Mouse (Mus musculus): Measurements from ENCODE around the gene 2310061I04Rik. TPM values are rescaled to one million over a fixed set of nuclear protein-coding genes. Genes with fewer than 3 reads are reported as not detected.
A peak's percentile ranks its signal among the peaks of the same experiment; 100 is the strongest.

2310061I04Rik gene
- polyA plus RNA-seq, 1 experiment from 2014 or later: 15.6 TPM

DNA sequence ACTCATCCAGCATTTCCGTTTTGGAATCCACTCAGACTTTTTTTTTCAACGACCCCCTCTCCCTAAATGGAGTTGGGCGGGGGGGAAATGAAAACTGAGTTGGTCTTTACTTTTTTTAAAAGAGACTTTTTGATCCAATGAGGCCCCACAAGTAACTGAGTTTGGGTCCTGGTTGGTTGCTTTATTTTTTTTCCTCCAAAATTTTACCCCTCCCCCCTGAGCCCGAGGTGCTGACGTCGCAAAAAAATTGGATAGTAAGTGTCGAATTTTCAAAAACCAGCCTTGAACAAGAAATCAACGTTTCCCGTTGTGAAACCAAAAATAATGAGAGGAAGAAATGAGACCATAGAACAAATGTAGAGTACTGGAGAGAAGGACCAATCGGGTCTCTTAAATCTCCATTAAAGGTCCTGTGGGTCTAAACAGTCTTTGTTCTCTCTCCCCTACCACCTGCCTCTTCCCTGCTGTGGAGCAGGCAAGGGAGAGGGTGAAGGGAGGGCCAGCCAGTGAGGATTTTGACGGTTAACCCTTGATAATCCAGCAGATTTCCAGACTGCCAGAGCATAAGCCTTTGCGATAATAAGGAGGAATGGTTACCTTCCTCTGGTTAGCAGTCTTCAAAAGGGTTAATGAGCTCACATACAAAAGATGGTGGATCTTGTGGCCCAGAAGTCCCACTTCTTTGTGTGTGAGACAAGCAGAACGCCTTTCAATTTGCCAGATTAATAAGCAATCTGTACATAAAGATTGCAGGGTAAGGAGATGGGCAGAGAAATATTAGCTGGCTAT, 20.4 kb upstream of the 2310061I04Rik start:
- Histone ChIP-seq H3K4me3 (ENCODE audit: low read depth, low read length) (peak overlapping the region; percentile 63), H3K9ac (replicated peaks) (peak overlapping the region; percentile 94), H3K27me3 (ENCODE audit: insufficient read depth, low read length) (no peaks in the 10 kb centered on the region), H3K9me3 (ENCODE audit: low read length) (no peaks in the 10 kb centered on the region), H3K4me2 (ENCODE audit: low read depth, low read length) (peak overlapping the region; percentile 76), H3K27ac (ENCODE audit: low read depth) (peak overlapping the region; percentile 100), H3K36me3 (replicated peaks; ENCODE audit: insufficient read depth, low read length) (peaks cover 28% of the 10 kb centered on the region), H3K4me1 (ENCODE audit: insufficient read depth) (peaks cover 35% of the 10 kb centered on the region)
- TF ChIP-seq CTCF (IDR thresholded peaks at IDR 0.05; ENCODE audit: low read depth): no peak
- TF ChIP-seq EP300 (IDR thresholded peaks at IDR 0.05; ENCODE audit: low read depth): no peak
- under 1% methylated on average over 13 of the region's 13 CpGs for WGBS (ENCODE audit: insufficient replicate concordance)
- no peak for ATAC-seq
- DNase-seq: peak; percentile 55

DNA sequence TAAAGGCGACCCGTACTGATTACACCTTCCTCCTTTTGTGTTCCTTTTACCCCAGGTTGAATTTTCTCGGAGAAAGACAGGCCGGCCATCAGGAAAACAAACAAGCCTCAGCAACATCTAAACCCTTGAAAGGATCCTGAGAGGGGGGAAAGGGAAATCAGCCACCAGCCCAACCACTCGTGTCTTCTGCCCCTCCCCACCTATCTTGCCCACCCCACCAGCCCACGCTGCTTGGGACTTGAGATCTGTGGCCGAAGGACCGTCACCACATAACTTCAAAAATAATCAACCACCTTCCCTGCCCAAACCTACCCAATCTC, 19.9 kb upstream of the 2310061I04Rik start:
- ATAC-seq (no peak), DNase-seq (no peak)
- Histone ChIP-seq H3K27ac (ENCODE audit: low read depth) (peak overlapping the region; percentile 100), H3K36me3 (replicated peaks; ENCODE audit: insufficient read depth, low read length) (peaks cover 30% of the 10 kb centered on the region), H3K9ac (replicated peaks) (peak overlapping the region; percentile 94), H3K27me3 (ENCODE audit: insufficient read depth, low read length) (no peaks in the 10 kb centered on the region), H3K9me3 (ENCODE audit: low read length) (no peaks in the 10 kb centered on the region), H3K4me3 (ENCODE audit: low read depth, low read length) (peak overlapping the region; percentile 63), H3K4me2 (ENCODE audit: low read depth, low read length) (peak overlapping the region; percentile 76), H3K4me1 (ENCODE audit: insufficient read depth) (peaks cover 30% of the 10 kb centered on the region)
- TF ChIP-seq CTCF (IDR thresholded peaks at IDR 0.05; ENCODE audit: low read depth): no peak
- TF ChIP-seq EP300 (IDR thresholded peaks at IDR 0.05; ENCODE audit: low read depth): no peak
- under 1% methylated on average over 8 of the region's 8 CpGs for WGBS (ENCODE audit: insufficient replicate concordance)

DNA sequence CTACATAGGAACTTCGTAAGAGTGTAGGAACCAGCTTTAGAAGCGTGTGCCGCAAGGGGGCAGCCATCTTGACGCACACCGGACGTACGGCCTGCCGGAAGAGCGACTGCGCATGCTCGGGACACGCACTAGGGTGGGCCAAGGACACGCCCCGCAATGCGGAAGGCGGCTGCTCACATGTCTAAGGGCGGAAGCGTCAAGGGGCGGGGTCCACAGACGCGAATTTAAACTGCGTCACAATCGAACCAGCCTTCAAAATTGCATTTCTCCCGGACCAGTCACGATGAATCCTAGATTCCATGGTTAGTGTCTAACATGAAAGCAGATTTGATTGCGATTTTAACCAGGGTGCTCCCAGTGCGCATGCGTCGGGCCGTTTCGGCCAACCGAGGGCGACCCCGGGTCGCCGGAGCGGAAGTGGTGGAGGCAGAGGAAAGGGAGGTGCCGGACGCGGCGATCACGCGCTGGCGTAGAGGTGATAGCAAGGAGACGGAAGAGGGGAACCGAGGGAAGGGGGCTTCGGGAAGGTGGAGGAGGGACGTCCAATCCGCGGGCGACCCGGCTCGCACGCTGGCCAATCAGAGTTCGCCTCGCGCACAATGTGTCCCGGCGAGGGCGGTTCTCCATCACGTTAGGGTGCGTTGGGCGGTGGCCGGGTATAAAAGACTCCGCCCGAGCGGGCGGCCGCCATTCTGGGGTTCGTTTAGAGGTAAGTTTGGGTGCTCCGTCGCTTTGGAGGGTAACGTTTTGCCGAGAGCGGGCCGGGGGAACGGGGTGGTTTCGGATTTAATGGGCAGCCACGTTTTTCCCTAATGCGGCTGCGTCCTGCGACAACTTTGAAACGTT, 19.3 kb upstream of the 2310061I04Rik start, which contains the start of the genes Mrps18b and Ppp1r10:
TSS of gene Mrps18b (minus strand) at position 93 of the 846 bp plus-strand sequence.
TSS of gene Ppp1r10 (plus strand) at position 138 of the 846 bp plus-strand sequence.
- H3K27ac ChIP-seq (ENCODE audit: low read depth): peak within 1 kb of the TSS; percentile 100
- peak within 1 kb of the TSS; percentile 94 for H3K9ac ChIP-seq (replicated peaks)
- peak; percentile 99 for DNase-seq
- peak; percentile 89 for ATAC-seq
- H3K4me1 ChIP-seq (ENCODE audit: insufficient read depth): peaks cover 24% of the 10 kb centered on the region
- no peaks in the 10 kb centered on the region for H3K9me3 ChIP-seq (ENCODE audit: low read length)
- H3K27me3 ChIP-seq (ENCODE audit: insufficient read depth, low read length): no peaks in the 10 kb centered on the region
- peak within 1 kb of the TSS; percentile 63 for H3K4me3 ChIP-seq (ENCODE audit: low read depth, low read length)
- H3K4me2 ChIP-seq (ENCODE audit: low read depth, low read length): peak within 1 kb of the TSS; percentile 81
- H3K36me3 ChIP-seq (replicated peaks; ENCODE audit: insufficient read depth, low read length): peaks cover 32% of the 10 kb centered on the region
- WGBS (ENCODE audit: insufficient replicate concordance): under 1% methylated on average over 83 of the region's 83 CpGs
- TF ChIP-seq CTCF (IDR thresholded peaks at IDR 0.05; ENCODE audit: low read depth): peak; percentile 82
- TF ChIP-seq EP300 (IDR thresholded peaks at IDR 0.05; ENCODE audit: low read depth): peak; percentile 84

DNA sequence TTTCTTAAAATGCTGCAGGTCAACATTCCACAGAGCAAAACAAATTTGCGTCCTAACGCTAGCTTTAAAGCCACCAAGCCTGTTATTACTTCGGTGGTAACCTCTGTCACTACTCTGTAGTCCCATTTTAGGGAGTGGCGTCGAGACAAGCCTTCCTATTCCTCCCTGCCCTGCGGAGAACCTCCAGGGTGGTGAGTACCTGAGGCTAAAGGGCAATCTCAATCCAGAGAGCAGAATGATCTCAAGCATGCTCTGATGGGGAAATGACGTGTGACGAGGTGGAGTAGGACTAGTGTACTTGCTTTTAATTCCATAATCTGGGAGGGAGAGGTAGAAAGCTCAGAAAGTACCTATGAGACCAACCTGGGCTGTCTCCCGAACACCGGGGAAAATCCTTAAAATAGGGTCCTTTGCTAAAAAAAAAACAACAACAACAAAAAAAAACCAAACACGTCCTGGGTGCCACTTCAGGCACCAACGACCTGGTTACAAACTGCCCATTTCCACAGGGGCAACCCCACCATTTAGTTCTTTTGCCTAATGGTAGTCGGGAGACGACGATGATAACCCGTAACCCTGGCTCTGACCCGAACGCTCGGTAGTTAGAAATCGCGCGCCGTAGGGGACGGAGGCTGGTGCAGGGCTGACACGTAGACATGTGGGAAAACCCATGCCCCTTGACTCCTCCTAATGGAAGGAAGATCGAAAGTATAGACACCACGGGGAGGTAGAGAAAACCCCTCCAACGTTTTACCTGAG, 18.5 kb upstream of the 2310061I04Rik start:
- WGBS (ENCODE audit: insufficient replicate concordance): 2% methylated on average over 28 of the region's 28 CpGs

DNA sequence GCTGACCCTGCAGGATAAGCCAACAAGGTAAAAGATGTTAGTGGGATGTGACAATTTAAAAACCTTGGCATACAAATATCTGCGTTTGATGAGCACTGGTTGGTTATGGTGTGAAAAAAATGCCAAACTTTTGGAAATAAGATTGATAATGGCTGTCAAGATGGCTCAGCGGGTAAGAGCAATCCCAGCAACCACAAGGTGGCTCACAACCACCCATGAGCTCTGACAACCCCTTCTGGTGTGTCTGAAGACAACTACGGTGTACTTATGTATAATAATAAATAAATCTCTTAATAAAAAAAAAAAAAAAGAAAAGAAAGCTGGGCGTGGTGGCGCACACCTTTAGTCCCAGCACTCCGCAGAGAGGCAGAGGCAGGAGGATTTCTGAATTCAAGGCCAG, 17.7 kb upstream of the 2310061I04Rik start:
- H3K4me2 ChIP-seq (ENCODE audit: low read depth, low read length): peak overlapping the region; percentile 81
- no peaks in the 10 kb centered on the region for H3K9me3 ChIP-seq (ENCODE audit: low read length)
- H3K4me1 ChIP-seq (ENCODE audit: insufficient read depth): peaks cover 11% of the 10 kb centered on the region
- 57% methylated on average over 6 of the region's 6 CpGs for WGBS (ENCODE audit: insufficient replicate concordance)
- H3K27ac ChIP-seq (ENCODE audit: low read depth): peak overlapping the region; percentile 95
- H3K36me3 ChIP-seq (replicated peaks; ENCODE audit: insufficient read depth, low read length): peaks cover 36% of the 10 kb centered on the region
- DNase-seq (no peak), ATAC-seq (no peak)
- TF ChIP-seq EP300 (IDR thresholded peaks at IDR 0.05; ENCODE audit: low read depth) (no peak), CTCF (IDR thresholded peaks at IDR 0.05; ENCODE audit: low read depth) (peak; percentile 35)
- H3K9ac ChIP-seq (replicated peaks): peak overlapping the region; percentile 94; the same call in 1 of the 2 replicates
- H3K4me3 ChIP-seq (ENCODE audit: low read depth, low read length): peak overlapping the region; percentile 63
- no peaks in the 10 kb centered on the region for H3K27me3 ChIP-seq (ENCODE audit: insufficient read depth, low read length)

More for the DNA sequence above, 18.5 kb upstream of the 2310061I04Rik start:
- H3K4me1 ChIP-seq (ENCODE audit: insufficient read depth): peaks cover 16% of the 10 kb centered on the region
- no peaks in the 10 kb centered on the region for H3K9me3 ChIP-seq (ENCODE audit: low read length)
- H3K27ac ChIP-seq (ENCODE audit: low read depth): peak overlapping the region; percentile 95
- H3K36me3 ChIP-seq (replicated peaks; ENCODE audit: insufficient read depth, low read length): peaks cover 36% of the 10 kb centered on the region
- peak; percentile 8 for ATAC-seq
- TF ChIP-seq EP300 (IDR thresholded peaks at IDR 0.05; ENCODE audit: low read depth): no peak
- TF ChIP-seq CTCF (IDR thresholded peaks at IDR 0.05; ENCODE audit: low read depth): no peak
- no peaks in the 10 kb centered on the region for H3K27me3 ChIP-seq (ENCODE audit: insufficient read depth, low read length)
- peak overlapping the region; percentile 63 for H3K4me3 ChIP-seq (ENCODE audit: low read depth, low read length)
- DNase-seq: peak; percentile 37
- H3K4me2 ChIP-seq (ENCODE audit: low read depth, low read length): peak overlapping the region; percentile 81
- peak overlapping the region; percentile 94 for H3K9ac ChIP-seq (replicated peaks)

Data from liver, postnatal 0 days (tissue).